Comparison of ENCODE assay signal across 7 mouse cellular contexts in the genomic region with DNA sequence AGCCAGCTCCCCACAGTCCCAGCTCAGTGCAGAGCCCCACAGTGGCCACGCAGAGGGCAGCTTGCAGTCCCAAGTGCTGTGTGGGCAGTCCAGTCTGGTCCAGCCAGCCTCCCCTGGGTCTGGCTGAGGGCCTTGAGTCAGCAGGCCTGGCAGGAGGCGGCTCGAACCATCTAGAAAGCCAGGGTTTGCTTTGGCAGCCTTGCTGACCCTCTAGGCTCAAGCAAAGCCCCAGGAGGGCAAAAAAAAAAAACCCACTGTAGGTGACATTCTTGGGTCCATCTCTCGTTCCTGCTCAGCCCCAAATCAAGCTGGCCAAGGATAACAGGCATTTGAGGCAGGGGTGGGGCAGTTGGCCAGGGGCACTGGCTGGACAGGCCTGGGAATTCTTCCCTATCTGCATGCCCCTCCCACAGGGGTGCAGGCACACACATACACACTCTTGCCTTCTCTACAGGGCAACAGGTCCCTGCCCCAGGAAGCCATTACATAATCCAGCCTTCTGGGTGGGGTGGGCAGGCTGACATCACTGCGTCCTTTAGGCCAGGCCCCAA. TPM values are rescaled to one million over a fixed set of nuclear protein-coding genes. Genes with fewer than 3 reads are reported as not detected.
DNase-seq lines count a peak whose midpoint lies in the region; ATAC-seq and TF ChIP-seq lines count a peak whose summit lies in the region.

No protein-coding gene starts in this region.

- no peaks in the 10 kb centered on the region for H3K27me3 ChIP-seq in MEL (ENCODE audit: control insufficient read depth in 1 of 2, insufficient read depth in 2 of 2, low read length in 2 of 2)
- H3K27me3 ChIP-seq in lung, embryonic 15.5 days: no peaks in the 10 kb centered on the region

- peak overlapping the region; percentile 80 to 95; a peak in 3 of 4 replicates for H3K4me3 ChIP-seq in MEL (ENCODE audit: control insufficient read depth in 1 of 2, insufficient read depth in 1 of 2, low read depth in 2 of 2, low read length in 2 of 2)
- peak overlapping the region; percentile 90 for H3K4me3 ChIP-seq in lung, embryonic 15.5 days

- peak overlapping the region; percentile 91 for H3K9ac ChIP-seq in MEL (ENCODE audit: control insufficient read depth, low read depth, low read length, poor library complexity, severe bottlenecking)
- H3K9ac ChIP-seq in lung, embryonic 15.5 days: peak overlapping the region; percentile 87

- peak overlapping the region; percentile 77 for H3K4me2 ChIP-seq in lung, embryonic 15.5 days

- no peak for TF ChIP-seq RAD21 in MEL (IDR thresholded peaks at IDR 0.05; ENCODE audit: low read depth, low read length)

- 45% methylated on average over 5 of the region's 5 CpGs for WGBS in lung, embryonic 15.5 days

- ATAC-seq in lung, embryonic 15.5 days (ENCODE audit: borderline replicate concordance, extremely low read depth, low FRiP score, low TSS enrichment): no peak
- no peak for ATAC-seq in frontal cortex, adult (ENCODE audit: low TSS enrichment)

- peaks cover 2 to 16% of the 10 kb centered on the region in 2 experiments; a peak in 3 of 4 replicates for H3K36me3 ChIP-seq in MEL (ENCODE audit: control insufficient read depth in 1 of 2, insufficient read depth in 2 of 2, low read length in 2 of 2)
- H3K36me3 ChIP-seq in lung, embryonic 15.5 days: peaks cover 33% of the 10 kb centered on the region

- no peak for DNase-seq in MEL (ENCODE audit: low read depth, low spot score)
- peak; percentile 55 for DNase-seq in brain, adult 2 months (ENCODE audit: low read depth, low spot score)
- peak; percentile 83 to 85 for DNase-seq in heart, adult 9 months (ENCODE audit: low spot score in 2 of 2)
- DNase-seq in kidney, adult 8-10 months: peak; percentile 70 to 82
- DNase-seq in testis, postnatal 14 days (ENCODE audit: low spot score): no peak

- H3K9me3 ChIP-seq in MEL (replicated peaks; ENCODE audit: insufficient read depth, low read length): no peaks in the 10 kb centered on the region
- H3K9me3 ChIP-seq in lung, embryonic 15.5 days: no peaks in the 10 kb centered on the region

- no peak for TF ChIP-seq EP300 in MEL (IDR thresholded peaks at IDR 0.05; ENCODE audit: low read depth in 1 of 2, low read length in 2 of 2)

- no peak for TF ChIP-seq CTCF in MEL (IDR thresholded peaks at IDR 0.05 in 2 of 3, conservative IDR thresholded peaks at IDR 0.05 in 1 of 3; ENCODE audit: control insufficient read depth in 1 of 3, insufficient read depth in 1 of 3, low read depth in 2 of 3, low read length in 3 of 3, poor library complexity in 1 of 3, severe bottlenecking in 1 of 3)

- peaks cover 49% of the 10 kb centered on the region for H3K79me2 ChIP-seq in MEL (ENCODE audit: control insufficient read depth, insufficient read depth, low read length, poor library complexity)

- peaks cover under 1 to 18% of the 10 kb centered on the region in 2 experiments; a peak in 3 of 4 replicates for H3K4me1 ChIP-seq in MEL (ENCODE audit: control insufficient read depth in 1 of 2, insufficient read depth in 2 of 2, low read length in 2 of 2)
- H3K4me1 ChIP-seq in lung, embryonic 15.5 days: peaks cover 55% of the 10 kb centered on the region

- no peak for TF ChIP-seq POLR2A in MEL (IDR thresholded peaks at IDR 0.05; ENCODE audit: control insufficient read depth in 1 of 2, insufficient read depth in 1 of 2, low read depth in 1 of 2, low read length in 2 of 2, poor library complexity in 1 of 2)

- no peak overlapping the region for H3K27ac ChIP-seq in MEL (ENCODE audit: control insufficient read depth, low read depth, low read length)
- H3K27ac ChIP-seq in lung, embryonic 15.5 days: peak overlapping the region; percentile 98; the same call in 1 of the 2 replicates

TF ChIP-seq in MEL, 35 proteins besides CTCF, POLR2A, EP300 and RAD21:
- TF ChIP-seq SIN3A (IDR thresholded peaks at IDR 0.05; ENCODE audit: low read length): no peak
- TF ChIP-seq POLR2AphosphoS5 (IDR thresholded peaks at IDR 0.05; ENCODE audit: borderline replicate concordance, low read depth, low read length): peak; percentile 42; the same call in 1 of the 2 replicates
TF ChIP-seq in MEL: peak in this region for 1.

RNA-seq across cellular contexts. Expression of gene Mknk2, which starts 3.7 kb away (rescaled TPM):
- total RNA-seq in MEL (2012; rRNA removed): 68.6 and 87.1 TPM in 2 replicates
- 100 to 1,000 TPM in 1 of 2 experiments, 10 to 100 TPM in 1; 47.4 to 184 TPM for polyA plus RNA-seq in MEL (2012; ENCODE audit: insufficient read depth in 1 of 2, insufficient read length in 2 of 2, low read depth in 1 of 2, low replicate concordance in 2 of 2, missing spikeins in 1 of 2)
- 99.8 and 104 TPM in 2 replicates for polyA plus RNA-seq in lung, embryonic 15.5 days (2015; fragmentation: Nextera tagmentation; extraction: Ambion mirVana)

RNA-seq across cellular contexts. Expression of gene Btbd2, which starts 17.4 kb away (rescaled TPM):
- total RNA-seq in MEL (2012; rRNA removed): 35.4 and 43.1 TPM in 2 replicates
- 10 to 100 TPM in 1 of 2 experiments, not detected in 1; 81.8 TPM for polyA plus RNA-seq in MEL (2012; ENCODE audit: insufficient read depth in 1 of 2, insufficient read length in 2 of 2, low read depth in 1 of 2, low replicate concordance in 2 of 2, missing spikeins in 1 of 2)
- 83.0 and 85.2 TPM in 2 replicates for polyA plus RNA-seq in lung, embryonic 15.5 days (2015; fragmentation: Nextera tagmentation; extraction: Ambion mirVana)

RNA-seq across cellular contexts. Expression of gene Mob3a, which starts 27.5 kb away (rescaled TPM):
- 38.3 and 38.7 TPM in 2 replicates for total RNA-seq in MEL (2012; rRNA removed)
- 10 to 100 TPM in 1 of 2 experiments, not detected in 1; 63.4 TPM for polyA plus RNA-seq in MEL (2012; ENCODE audit: insufficient read depth in 1 of 2, insufficient read length in 2 of 2, low read depth in 1 of 2, low replicate concordance in 2 of 2, missing spikeins in 1 of 2)
- 44.5 and 44.7 TPM in 2 replicates for polyA plus RNA-seq in lung, embryonic 15.5 days (2015; fragmentation: Nextera tagmentation; extraction: Ambion mirVana)

RNA-seq across cellular contexts. Expression of gene Izumo4, which starts 27.7 kb away (rescaled TPM):
- total RNA-seq in MEL (2012; rRNA removed): 1.0 and 1.5 TPM in 2 replicates
- 1 to 10 TPM in 1 of 2 experiments, not detected in 1; 3.8 TPM for polyA plus RNA-seq in MEL (2012; ENCODE audit: insufficient read depth in 1 of 2, insufficient read length in 2 of 2, low read depth in 1 of 2, low replicate concordance in 2 of 2, missing spikeins in 1 of 2)
- polyA plus RNA-seq in lung, embryonic 15.5 days (2015; fragmentation: Nextera tagmentation; extraction: Ambion mirVana): 19.8 and 23.0 TPM in 2 replicates

RNA-seq across cellular contexts. Expression of gene Csnk1g2, which starts 51.6 kb away (rescaled TPM):
- total RNA-seq in MEL (2012; rRNA removed): 125 and 132 TPM in 2 replicates
- 100 to 1,000 TPM in 1 of 2 experiments, not detected in 1; 231 TPM for polyA plus RNA-seq in MEL (2012; ENCODE audit: insufficient read depth in 1 of 2, insufficient read length in 2 of 2, low read depth in 1 of 2, low replicate concordance in 2 of 2, missing spikeins in 1 of 2)
- polyA plus RNA-seq in lung, embryonic 15.5 days (2015; fragmentation: Nextera tagmentation; extraction: Ambion mirVana): 142 and 152 TPM in 2 replicates

Comparison
In these comparisons a context has a peak if more than half of its experiments do, and no peak if none do; other contexts are left out.
1. DNase-seq: peak in brain, adult 2 months (single experiment), heart, adult 9 months (2 of 2) and kidney, adult 8-10 months (2 of 2); none in MEL (single experiment) and testis, postnatal 14 days (single experiment).